Mouse (Mus musculus) cerebellum, adult 2 months (tissue): ENCODE measurements at regions not wholly inside any gene's neighbourhood (a gene's known extent, or its start where the extent isn't known, plus 50 kb on each side); places are given as distances from the start of the nearest gene placed in this dataset.

ENCODE experiments used
- CTCF ChIP-seq: fragments of 200-500 bp; IDR thresholded peaks from 2 replicates; pipeline ENCODE4 v1.5.1; 2011; ENCODE audit warnings: low read depth, mild to moderate bottlenecking, control low read depth, low read length, moderate library complexity, borderline replicate concordance; ENCODE audit not compliant: insufficient read depth
- POLR2A ChIP-seq: fragments of 200-500 bp; IDR thresholded peaks from 2 replicates; pipeline ENCODE4 v1.6.1; 2011; ENCODE audit warnings: low read length, control low read depth, borderline replicate concordance; ENCODE audit not compliant: insufficient read depth

- TF ChIP-seq CTCF = no peak
- no peak for TF ChIP-seq POLR2A
Measured at GRCm38 (mm10) chr7:36591496-36591895, 106.4 kb upstream of the Tshz3 start.
